Mouse (Mus musculus): ENCODE measurements around the gene Dab2ip. TPM values are rescaled to one million over a fixed set of nuclear protein-coding genes. Genes with fewer than 3 reads are reported as not detected.

Dab2ip gene
- polyA plus RNA-seq, 1 experiment from 2014 or later = 48.1 TPM

- Histone ChIP-seq H3K4me2 (replicated peaks; ENCODE audit: low read depth) (no peak overlapping the region), H3K9me3 (ENCODE audit: control insufficient read depth, low read length) (no peaks in the 10 kb centered on the region), H3K4me3 (ENCODE audit: low read depth, low read length) (no peak overlapping the region), H3K27ac (replicated peaks) (no peak overlapping the region), H3K27me3 (ENCODE audit: control insufficient read depth, insufficient read depth, low read length) (no peaks in the 10 kb centered on the region), H3K4me1 (replicated peaks; ENCODE audit: control insufficient read depth, insufficient read depth) (no peaks in the 10 kb centered on the region), H3K9ac (ENCODE audit: low read length) (no peak overlapping the region), H3K36me3 (ENCODE audit: control insufficient read depth, insufficient read depth, low read length) (peaks cover 3% of the 10 kb centered on the region; the same call in 1 of the 2 replicates)
- TF ChIP-seq CTCF (IDR thresholded peaks at IDR 0.05; ENCODE audit: low read depth) (no peak), EP300 (optimal IDR thresholded peaks at IDR 0.05) (no peak)
- ATAC-seq (ENCODE audit: low FRiP score, low TSS enrichment) (no peak), DNase-seq (ENCODE audit: low spot score) (no peak)
- WGBS = 57% methylated on average over 2 of the region's 2 CpGs
Measured at GRCm38 (mm10) chr2:35736061-35736460, 178.0 kb downstream of the Dab2ip start.

DNA sequence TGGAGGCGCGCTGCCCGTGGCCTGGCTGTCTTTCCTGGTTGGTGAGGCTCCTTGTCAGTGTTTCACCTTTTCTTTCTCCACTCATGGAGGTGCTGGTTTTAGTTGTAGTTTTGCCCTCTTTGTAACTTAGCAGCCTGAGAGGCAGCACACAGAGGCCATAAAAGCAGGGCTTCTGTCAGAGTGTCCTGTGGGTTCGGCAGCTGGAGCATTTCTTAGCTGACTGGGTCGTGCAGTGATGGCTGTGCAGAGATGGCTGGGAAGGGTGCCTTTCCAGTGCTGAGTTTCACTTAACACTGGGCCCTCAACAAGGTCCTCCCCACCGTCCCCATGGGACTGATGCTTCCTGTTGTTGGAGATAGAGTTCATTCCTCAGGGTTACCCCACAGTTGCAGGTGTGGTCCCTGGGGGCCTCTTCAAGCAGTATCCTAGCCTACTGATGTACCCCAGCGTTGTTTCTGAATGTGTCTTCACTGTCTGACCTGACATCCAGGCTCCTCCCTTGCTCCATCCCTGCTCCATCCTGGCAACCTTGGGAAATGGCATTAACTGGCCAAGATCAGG lies 179.5 kb downstream of the Dab2ip start:
- no peak for DNase-seq (ENCODE audit: low spot score)
- H3K36me3 ChIP-seq (ENCODE audit: control insufficient read depth, insufficient read depth, low read length) = no peaks in the 10 kb centered on the region
- H3K4me2 ChIP-seq (replicated peaks; ENCODE audit: low read depth) = no peak overlapping the region
- ATAC-seq (ENCODE audit: low FRiP score, low TSS enrichment) = no peak
- WGBS = 71% methylated on average over 7 of the region's 7 CpGs
- H3K9ac ChIP-seq (ENCODE audit: low read length) = no peak overlapping the region
- H3K9me3 ChIP-seq (ENCODE audit: control insufficient read depth, low read length) = no peaks in the 10 kb centered on the region
- TF ChIP-seq CTCF (IDR thresholded peaks at IDR 0.05; ENCODE audit: low read depth) (no peak), EP300 (optimal IDR thresholded peaks at IDR 0.05) (no peak)
- no peak overlapping the region for H3K27ac ChIP-seq (replicated peaks)
- no peak overlapping the region for H3K4me3 ChIP-seq (ENCODE audit: low read depth, low read length)
- no peaks in the 10 kb centered on the region for H3K4me1 ChIP-seq (replicated peaks; ENCODE audit: control insufficient read depth, insufficient read depth)
- H3K27me3 ChIP-seq (ENCODE audit: control insufficient read depth, insufficient read depth, low read length) = no peaks in the 10 kb centered on the region

DNA sequence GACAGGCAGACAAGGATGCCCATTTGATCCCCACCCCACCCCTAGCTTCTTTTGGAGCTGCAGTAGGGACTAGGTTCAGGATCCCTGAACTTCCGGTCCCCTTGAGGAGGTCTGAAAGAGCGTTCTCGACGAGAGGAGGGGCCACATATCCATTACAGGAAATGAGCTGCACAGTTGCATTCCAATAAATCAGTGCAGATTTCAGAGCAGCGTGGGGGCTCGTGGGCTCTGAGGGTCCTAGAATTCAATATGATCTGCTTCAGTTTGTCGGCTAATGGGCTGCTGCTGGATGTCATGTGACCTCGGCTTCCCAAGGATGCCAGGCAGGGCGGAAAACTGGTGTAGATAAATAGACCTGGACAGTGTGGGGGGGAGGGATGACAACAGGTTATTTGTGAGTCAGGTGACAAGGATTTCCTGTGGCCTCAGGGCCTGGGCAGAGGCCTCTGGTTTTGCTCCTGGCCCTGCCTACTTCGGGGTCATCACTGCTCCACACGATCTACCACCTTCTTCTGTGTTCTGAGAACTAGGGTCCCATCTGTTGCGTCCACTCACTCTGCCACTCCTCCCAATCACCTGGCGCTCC lies 181.7 kb downstream of the Dab2ip start:
- H3K36me3 ChIP-seq (ENCODE audit: control insufficient read depth, insufficient read depth, low read length) = no peaks in the 10 kb centered on the region
- no peak for TF ChIP-seq EP300 (optimal IDR thresholded peaks at IDR 0.05)
- no peak for TF ChIP-seq CTCF (IDR thresholded peaks at IDR 0.05; ENCODE audit: low read depth)
- no peaks in the 10 kb centered on the region for H3K27me3 ChIP-seq (ENCODE audit: control insufficient read depth, insufficient read depth, low read length)
- H3K4me1 ChIP-seq (replicated peaks; ENCODE audit: control insufficient read depth, insufficient read depth) = no peaks in the 10 kb centered on the region
- H3K27ac ChIP-seq (replicated peaks) = no peak overlapping the region
- no peak overlapping the region for H3K9ac ChIP-seq (ENCODE audit: low read length)
- no peaks in the 10 kb centered on the region for H3K9me3 ChIP-seq (ENCODE audit: control insufficient read depth, low read length)
- H3K4me2 ChIP-seq (replicated peaks; ENCODE audit: low read depth) = no peak overlapping the region
- WGBS = 55% methylated on average over 13 of the region's 13 CpGs
- H3K4me3 ChIP-seq (ENCODE audit: low read depth, low read length) = no peak overlapping the region
- ATAC-seq (ENCODE audit: low FRiP score, low TSS enrichment) (no peak), DNase-seq (ENCODE audit: low spot score) (no peak)

DNA sequence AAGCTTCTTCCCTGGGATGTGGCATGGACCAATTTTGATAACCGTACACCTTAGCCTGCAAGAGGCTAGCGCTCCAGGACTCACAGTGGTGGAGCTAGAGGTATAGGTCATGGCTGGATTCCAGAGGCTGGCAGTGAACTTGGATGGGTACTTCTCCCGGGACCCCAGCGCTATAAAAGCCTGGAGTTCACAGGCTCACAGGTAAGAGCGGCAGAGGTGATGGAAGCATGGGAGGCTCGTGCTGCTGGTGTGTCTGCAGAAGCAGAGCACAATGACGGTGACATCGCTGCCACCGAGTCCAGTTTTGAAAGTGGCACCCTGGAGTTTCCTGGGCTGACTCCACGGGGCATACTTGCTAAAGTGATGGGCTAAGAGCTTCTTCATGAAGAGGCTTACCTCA lies 187.8 kb downstream of the Dab2ip start:
- H3K9me3 ChIP-seq (ENCODE audit: control insufficient read depth, low read length) = no peaks in the 10 kb centered on the region
- no peak overlapping the region for H3K27ac ChIP-seq (replicated peaks)
- TF ChIP-seq EP300 (optimal IDR thresholded peaks at IDR 0.05) = no peak
- TF ChIP-seq CTCF (IDR thresholded peaks at IDR 0.05; ENCODE audit: low read depth) = no peak
- 92% methylated on average over 10 of the region's 10 CpGs for WGBS
- DNase-seq (ENCODE audit: low spot score) = no peak
- no peak overlapping the region for H3K4me2 ChIP-seq (replicated peaks; ENCODE audit: low read depth)
- no peaks in the 10 kb centered on the region for H3K4me1 ChIP-seq (replicated peaks; ENCODE audit: control insufficient read depth, insufficient read depth)
- ATAC-seq (ENCODE audit: low FRiP score, low TSS enrichment) = no peak
- no peaks in the 10 kb centered on the region for H3K27me3 ChIP-seq (ENCODE audit: control insufficient read depth, insufficient read depth, low read length)
- no peak overlapping the region for H3K9ac ChIP-seq (ENCODE audit: low read length)
- no peaks in the 10 kb centered on the region for H3K36me3 ChIP-seq (ENCODE audit: control insufficient read depth, insufficient read depth, low read length)
- H3K4me3 ChIP-seq (ENCODE audit: low read depth, low read length) = no peak overlapping the region

DNA sequence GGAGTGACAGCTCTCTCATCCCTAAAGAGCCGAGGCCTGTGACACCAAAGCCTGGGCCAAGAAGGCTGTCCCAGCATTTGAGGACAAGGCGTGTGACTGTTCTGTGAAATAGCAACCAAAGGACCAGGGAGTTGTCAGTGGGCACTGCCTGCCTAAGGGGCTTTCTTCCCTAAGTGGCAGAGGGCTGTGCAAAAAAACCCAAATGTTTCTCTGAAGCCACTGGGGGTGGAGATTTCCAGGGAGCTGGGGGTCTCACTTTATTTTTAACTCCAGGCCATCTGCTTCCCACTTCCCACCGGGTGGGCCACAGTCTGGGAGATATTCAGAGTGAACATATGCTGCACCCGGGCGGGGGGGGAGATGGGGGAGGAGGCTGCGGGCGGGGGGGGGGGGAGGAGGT lies 188.6 kb downstream of the Dab2ip start:
- Histone ChIP-seq H3K4me2 (replicated peaks; ENCODE audit: low read depth) (no peak overlapping the region), H3K27ac (replicated peaks) (no peak overlapping the region), H3K9ac (ENCODE audit: low read length) (no peak overlapping the region), H3K4me1 (replicated peaks; ENCODE audit: control insufficient read depth, insufficient read depth) (no peaks in the 10 kb centered on the region), H3K4me3 (ENCODE audit: low read depth, low read length) (no peak overlapping the region), H3K36me3 (ENCODE audit: control insufficient read depth, insufficient read depth, low read length) (no peaks in the 10 kb centered on the region), H3K27me3 (ENCODE audit: control insufficient read depth, insufficient read depth, low read length) (no peaks in the 10 kb centered on the region), H3K9me3 (ENCODE audit: control insufficient read depth, low read length) (no peaks in the 10 kb centered on the region)
- DNase-seq (ENCODE audit: low spot score) (no peak), ATAC-seq (ENCODE audit: low FRiP score, low TSS enrichment) (no peak)
- TF ChIP-seq EP300 (optimal IDR thresholded peaks at IDR 0.05) = no peak
- TF ChIP-seq CTCF (IDR thresholded peaks at IDR 0.05; ENCODE audit: low read depth) = no peak
- 45% methylated on average over 3 of the region's 7 CpGs for WGBS

DNA sequence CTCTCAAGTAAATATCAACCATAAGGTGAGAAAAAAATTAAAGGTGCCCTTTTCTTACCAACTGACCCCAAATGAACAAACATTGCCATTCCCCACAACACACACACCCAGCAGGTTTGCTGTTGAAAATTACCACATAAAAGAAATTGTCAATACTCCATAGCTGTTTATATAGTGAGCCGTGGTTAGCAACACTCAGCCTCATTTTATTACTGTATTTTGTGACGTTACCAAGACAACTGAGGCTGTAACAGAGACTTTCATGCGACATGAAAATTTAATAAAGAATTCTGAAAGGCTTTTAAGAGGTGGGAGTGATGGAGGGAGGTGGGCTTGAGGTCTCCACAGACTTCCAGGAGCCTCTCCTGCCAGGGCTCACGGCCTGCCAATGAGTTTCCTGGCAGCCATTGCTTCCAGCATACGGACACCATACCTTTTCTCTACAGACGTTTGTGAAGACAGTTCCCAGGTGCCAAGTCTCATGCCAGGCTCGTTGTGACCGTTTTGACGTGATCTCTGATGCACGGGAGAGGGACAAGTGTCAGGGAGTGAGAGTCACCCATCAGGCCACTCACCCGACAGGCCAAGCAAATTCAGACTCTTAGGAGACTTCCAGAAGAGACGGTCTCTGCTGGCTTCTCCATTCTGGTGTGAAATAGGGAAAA lies 189.4 kb downstream of the Dab2ip start:
- no peak overlapping the region for H3K27ac ChIP-seq (replicated peaks)
- WGBS = 73% methylated on average over 12 of the region's 12 CpGs

More for the DNA sequence above, 189.4 kb downstream of the Dab2ip start:
- H3K4me2 ChIP-seq (replicated peaks; ENCODE audit: low read depth) = no peak overlapping the region
- H3K4me1 ChIP-seq (replicated peaks; ENCODE audit: control insufficient read depth, insufficient read depth) = no peaks in the 10 kb centered on the region
- H3K36me3 ChIP-seq (ENCODE audit: control insufficient read depth, insufficient read depth, low read length) = no peaks in the 10 kb centered on the region
- no peaks in the 10 kb centered on the region for H3K9me3 ChIP-seq (ENCODE audit: control insufficient read depth, low read length)
- H3K4me3 ChIP-seq (ENCODE audit: low read depth, low read length) = no peak overlapping the region
- ATAC-seq (ENCODE audit: low FRiP score, low TSS enrichment) (no peak), DNase-seq (ENCODE audit: low spot score) (no peak)
- H3K27me3 ChIP-seq (ENCODE audit: control insufficient read depth, insufficient read depth, low read length) = no peaks in the 10 kb centered on the region
- no peak for TF ChIP-seq CTCF (IDR thresholded peaks at IDR 0.05; ENCODE audit: low read depth)
- no peak for TF ChIP-seq EP300 (optimal IDR thresholded peaks at IDR 0.05)
- H3K9ac ChIP-seq (ENCODE audit: low read length) = no peak overlapping the region
